Mouse (Mus musculus) kidney, adult 2 months (tissue): Measurements from ENCODE around the gene Arhgef33.

Source experiments
- CTCF ChIP-seq: fragments of 200-500 bp; conservative IDR thresholded peaks from 2 replicates; pipeline ENCODE4 v1.5.1; 2011; ENCODE audit warnings: low read depth, mild to moderate bottlenecking, control low read depth, low read length, moderate library complexity, mixed read lengths; ENCODE audit not compliant: insufficient read depth, insufficient read length
- POLR2A ChIP-seq: fragments of 200-500 bp; IDR thresholded peaks from one replicate; pipeline ENCODE4 v1.6.1; 2011; ENCODE audit warnings: low read depth, low read length, control low read depth

DNA sequence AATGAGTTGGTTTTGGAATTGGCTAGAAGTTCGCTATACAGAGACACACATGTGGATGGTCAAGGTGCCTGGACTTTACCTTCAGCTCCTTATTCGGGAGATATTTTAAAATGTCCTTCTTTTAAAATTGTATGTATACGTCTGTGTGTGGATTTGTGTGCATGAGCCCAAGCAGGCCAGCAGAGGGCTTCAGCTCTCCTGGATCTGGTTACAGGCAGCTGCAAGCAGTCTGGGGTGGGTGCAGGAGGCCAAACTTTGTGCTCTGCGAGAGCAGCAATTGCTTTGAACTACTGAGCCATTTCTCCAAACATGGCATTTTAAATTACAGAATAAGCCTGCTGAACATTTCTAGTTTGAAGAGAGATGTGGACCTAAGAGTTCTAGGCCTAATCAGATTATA is 38.1 kb downstream of the Arhgef33 start:
- TF ChIP-seq POLR2A (no peak), CTCF (no peak; the same call in 1 of the 2 replicates)
